Mouse (Mus musculus): ENCODE measurements around the gene Men1. TPM values are rescaled to one million over a fixed set of nuclear protein-coding genes. Genes with fewer than 3 reads are reported as not detected.

Men1 gene
- polyA plus RNA-seq (2012; ENCODE audit: low replicate concordance), result 279 and 329 TPM in 2 replicates

DNA sequence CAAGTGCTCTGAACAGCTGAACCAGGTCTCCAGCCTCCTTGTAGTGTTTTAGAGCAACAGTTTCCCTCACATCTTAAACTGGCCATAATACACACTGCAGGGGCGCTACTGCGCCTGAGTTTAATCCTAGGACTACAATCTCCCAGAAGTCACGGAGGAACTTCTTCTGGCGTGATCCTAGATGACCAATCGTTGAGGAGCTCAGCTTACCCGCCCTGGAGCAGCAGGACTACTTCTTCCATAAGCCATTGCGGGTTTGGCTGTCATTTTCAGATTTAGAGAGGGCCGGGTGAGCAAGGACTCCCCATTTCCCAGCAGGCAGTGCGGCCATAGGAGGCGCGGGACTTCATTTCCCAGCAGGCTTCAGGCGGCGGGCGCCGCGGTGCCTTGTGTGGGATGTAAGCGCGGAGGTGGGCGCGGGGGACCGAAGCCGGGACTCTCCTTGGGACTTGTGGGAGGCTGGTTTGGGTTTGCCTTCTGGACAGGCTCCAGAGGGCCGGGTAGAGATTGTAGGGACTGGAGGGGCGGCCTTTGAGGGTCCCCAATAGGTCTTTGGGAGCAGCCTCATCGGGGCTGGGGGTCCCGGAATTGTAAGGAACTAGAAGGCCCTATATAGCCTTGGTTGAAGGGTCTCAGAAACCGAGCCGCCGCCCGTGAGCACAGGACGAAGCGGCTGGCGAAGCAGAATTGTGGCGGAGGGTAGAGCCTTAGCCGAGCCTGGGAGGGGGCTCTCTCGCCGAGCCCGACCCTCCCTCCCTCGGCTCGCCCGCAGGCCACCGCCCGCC is at the start of gene Men1:
TSS of gene Men1 (plus strand) at position 307 of the 785 bp plus-strand sequence.

DNA sequence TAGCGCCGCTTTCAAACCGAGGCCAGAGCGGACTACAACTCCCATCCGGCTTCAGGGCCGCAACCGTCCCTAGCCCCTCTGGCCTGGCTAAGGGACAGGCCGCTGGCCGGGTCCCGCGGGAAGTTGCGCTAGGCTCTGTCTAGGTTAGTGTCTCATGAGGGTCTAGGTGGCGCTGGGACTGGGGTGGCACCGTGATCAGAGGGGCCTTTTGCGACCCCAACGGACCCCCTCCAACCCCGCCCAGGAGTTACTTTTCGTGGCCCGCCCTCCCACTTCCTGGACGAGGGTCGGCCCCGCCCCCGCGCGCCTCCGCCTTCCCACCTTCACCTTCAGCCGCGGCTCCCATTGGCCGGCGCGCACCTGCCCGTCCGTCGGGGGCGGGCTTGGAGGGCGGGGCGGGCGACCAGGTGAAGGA is 28.6 kb upstream of the Men1 start, which contains the start of gene Cdc42bpg:
TSS of gene Cdc42bpg (plus strand) at position 320 of the 415 bp plus-strand sequence.

DNA sequence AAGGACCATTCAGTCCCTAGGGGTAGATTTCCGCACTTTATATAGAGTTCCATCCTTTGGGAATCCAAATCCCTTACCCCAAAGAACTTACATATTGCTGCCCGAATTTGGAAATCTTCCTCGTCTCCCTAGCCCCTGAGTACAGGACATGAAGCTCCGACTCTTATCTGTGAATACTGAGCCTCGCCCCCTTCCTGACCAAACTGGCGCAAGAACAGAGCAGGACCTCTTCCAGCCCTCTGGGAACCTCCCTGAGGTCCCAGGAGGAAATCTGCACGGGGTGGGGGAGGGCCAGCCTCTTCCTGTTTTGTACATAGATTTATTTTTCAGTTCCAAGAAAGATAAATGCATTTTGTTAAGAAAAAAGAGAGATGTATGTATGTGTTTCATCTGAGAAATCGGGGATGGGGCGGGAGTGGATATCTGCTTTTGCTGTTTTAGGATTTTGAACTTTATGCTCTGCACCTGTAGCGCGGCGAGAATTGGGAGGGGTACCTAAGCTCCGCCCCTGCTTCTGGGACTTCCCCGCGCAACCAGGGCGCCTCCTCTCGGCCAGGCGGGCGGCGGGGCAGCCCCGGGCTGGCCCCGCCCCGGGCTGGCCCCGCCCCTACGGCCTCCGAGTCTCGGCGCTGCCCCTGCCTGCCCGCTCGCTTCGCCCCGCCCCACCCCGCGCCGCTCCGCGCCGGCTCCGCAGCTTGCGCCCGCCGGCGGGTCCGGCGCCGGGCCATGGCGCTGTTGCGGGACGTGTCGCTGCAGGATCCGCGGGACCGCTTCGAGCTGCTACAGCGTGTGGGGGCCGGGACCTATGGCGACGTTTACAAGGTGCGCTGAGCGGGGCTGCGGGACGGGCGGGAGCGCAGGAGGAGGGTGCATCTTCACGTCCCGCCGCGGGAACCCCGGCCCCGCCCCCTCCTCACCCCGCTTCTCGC is 6.0 kb downstream of the Men1 start, which contains the start of gene Map4k2:
TSS of gene Map4k2 (plus strand) at position 612 of the 929 bp plus-strand sequence.

GRCm38 (mm10) chr19:6363411-6364240 is 28.8 kb downstream of the Men1 start, which contains the start of gene Sf1:
TSS of gene Sf1 (plus strand) at chr19:6363690.

DNA sequence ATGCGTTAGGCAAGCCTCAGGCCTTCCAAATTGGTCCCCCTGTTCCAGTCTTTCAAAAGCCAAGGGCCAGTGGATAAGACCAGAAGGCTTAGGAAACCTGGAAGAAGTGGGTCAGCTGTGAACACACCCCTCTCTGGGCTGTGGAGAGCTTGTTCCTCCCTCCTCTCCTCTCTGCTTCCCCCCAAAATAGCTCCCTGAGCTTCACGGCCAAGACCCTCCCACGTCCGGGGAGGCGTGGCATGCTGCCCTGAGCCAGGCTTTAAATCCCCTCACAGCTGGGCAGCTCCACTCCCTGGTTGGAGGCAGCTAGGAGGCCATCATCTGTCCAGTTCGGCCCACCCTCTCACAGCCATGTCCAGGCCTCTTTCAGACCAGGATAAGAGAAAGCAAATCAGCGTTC is 49.3 kb downstream of the Men1 start, which contains the start of gene Pygm:
TSS of gene Pygm (plus strand) at position 272 of the 400 bp plus-strand sequence.

Other genes starting within 250 kb of the Men1 start
- 7.7 and 8.7 TPM in 2 replicates for gene Cdca5, start 250.0 kb upstream of the Men1 start, polyA plus RNA-seq (2012; ENCODE audit: low replicate concordance)
- gene AC131692.1, start 240.6 kb upstream of the Men1 start, polyA plus RNA-seq (2012; ENCODE audit: low replicate concordance), result 3.5 and 18.8 TPM in 2 replicates
- 0.20 and 0.93 TPM in 2 replicates for gene Naaladl1, start 229.2 kb upstream of the Men1 start, polyA plus RNA-seq (2012; ENCODE audit: low replicate concordance)
- 87.4 and 104 TPM in 2 replicates for gene Sac3d1, start 216.3 kb upstream of the Men1 start, polyA plus RNA-seq (2012; ENCODE audit: low replicate concordance)
- 197 and 367 TPM in 2 replicates for gene Snx15, start 206.7 kb upstream of the Men1 start, polyA plus RNA-seq (2012; ENCODE audit: low replicate concordance)
- 0.21 and 2.0 TPM in 2 replicates for gene Batf2, start 194.0 kb upstream of the Men1 start, polyA plus RNA-seq (2012; ENCODE audit: low replicate concordance)
- 33.5 and 55.6 TPM in 2 replicates for gene Arl2, start 193.4 kb upstream of the Men1 start, polyA plus RNA-seq (2012; ENCODE audit: low replicate concordance)
- not detected in 2 replicates for gene Majin, start 150.6 kb upstream of the Men1 start, polyA plus RNA-seq (2012; ENCODE audit: low replicate concordance)
- not detected in 2 replicates for gene Gpha2, start 108.6 kb upstream of the Men1 start, polyA plus RNA-seq (2012; ENCODE audit: low replicate concordance)
- gene Ppp2r5b, start 99.1 kb upstream of the Men1 start, polyA plus RNA-seq (2012; ENCODE audit: low replicate concordance), result 283 and 355 TPM in 2 replicates
- gene Atg2a, start 93.3 kb upstream of the Men1 start, polyA plus RNA-seq (2012; ENCODE audit: low replicate concordance), result 79.9 and 150 TPM in 2 replicates
- 333 and 398 TPM in 2 replicates for gene Ehd1, start 58.3 kb upstream of the Men1 start, polyA plus RNA-seq (2012; ENCODE audit: low replicate concordance)
- 12.1 and 13.6 TPM in 2 replicates for gene Cdc42bpg, start 28.5 kb upstream of the Men1 start, polyA plus RNA-seq (2012; ENCODE audit: low replicate concordance)
- gene Map4k2, start 6.2 kb downstream of the Men1 start, polyA plus RNA-seq (2012; ENCODE audit: low replicate concordance), result 79.8 and 117 TPM in 2 replicates
- 2,065 and 3,877 TPM in 2 replicates for gene Sf1, start 28.7 kb downstream of the Men1 start, polyA plus RNA-seq (2012; ENCODE audit: low replicate concordance)
- 0.40 and 0.41 TPM in 2 replicates for gene Pygm, start 49.4 kb downstream of the Men1 start, polyA plus RNA-seq (2012; ENCODE audit: low replicate concordance)
- gene Rasgrp2, start 64.4 kb downstream of the Men1 start, polyA plus RNA-seq (2012; ENCODE audit: low replicate concordance), result 50.7 and 61.7 TPM in 2 replicates
- 1.2 and 4.3 TPM in 2 replicates for gene Nrxn2, start 83.8 kb downstream of the Men1 start, polyA plus RNA-seq (2012; ENCODE audit: low replicate concordance)
- 0.41 TPM in 1 of 2 replicates, not detected in the other for gene Slc22a12, start 208.1 kb downstream of the Men1 start, polyA plus RNA-seq (2012; ENCODE audit: low replicate concordance)